Mouse (Mus musculus) hindbrain, embryonic 14.5 days (tissue): ENCODE data around the gene Senp1. TPM values are rescaled to one million over a fixed set of nuclear protein-coding genes. Genes with fewer than 3 reads are reported as not detected.

Source experiments
- ATAC-seq: fragments of 200-750 bp; cut with Nextera tagmentation; 2 replicates; pipeline ENCODE4 v1.8.0; 2017; ENCODE audit warnings: moderate number of reproducible peaks, mild to moderate bottlenecking, moderate TSS enrichment, moderate library complexity; ENCODE audit not compliant: low FRiP score
- DNase-seq: peaks from one replicate; pipeline ENCODE4 v3.0.0-alpha.2; 2015; ENCODE audit warnings: low spot score
- H3K27ac ChIP-seq: fragments of 300-500 bp; sonication (generic); 2 replicates; pipeline ENCODE4 v1.5.1; 2014; ENCODE audit warnings: mild to moderate bottlenecking, moderate library complexity
- H3K27me3 ChIP-seq: fragments of 300-500 bp; sonication (generic); 2 replicates; pipeline ENCODE4 v1.6.1; 2014; ENCODE audit warnings: mild to moderate bottlenecking, low read length, mixed read lengths; ENCODE audit not compliant: control insufficient read depth, insufficient read depth
- H3K36me3 ChIP-seq: fragments of 300-500 bp; sonication (generic); replicated peaks from 2 replicates; pipeline ENCODE4 v1.6.1; 2014; ENCODE audit not compliant: control insufficient read depth, insufficient read depth
- H3K4me1 ChIP-seq: fragments of 300-500 bp; sonication (generic); replicated peaks from 2 replicates; pipeline ENCODE4 v1.6.1; 2014; ENCODE audit warnings: antibody characterized with exemption, low read length, mixed read lengths; ENCODE audit not compliant: control insufficient read depth, insufficient read depth
- H3K4me2 ChIP-seq: fragments of 300-500 bp; sonication (generic); replicated peaks from 2 replicates; pipeline ENCODE4 v1.6.1; 2014; ENCODE audit warnings: mild to moderate bottlenecking, moderate library complexity
- H3K4me3 ChIP-seq: fragments of 300-500 bp; sonication (generic); replicated peaks from 2 replicates; pipeline ENCODE4 v1.5.1; 2014; ENCODE audit warnings: mild to moderate bottlenecking, low read length
- H3K9ac ChIP-seq: fragments of 300-500 bp; sonication (generic); 2 replicates; pipeline ENCODE4 v1.6.1; 2014
- H3K9me3 ChIP-seq: fragments of 300-500 bp; sonication (generic); 2 replicates; pipeline ENCODE4 v1.6.1; 2016; ENCODE audit warnings: low read length; ENCODE audit not compliant: control insufficient read depth
- WGBS: fragments of 180-500 bp; shearing (Covaris S2); extraction: QIAGEN DNeasy Blood & Tissue Kit; methylation state at CpG from one replicate; pipeline ENCODE4 v1.1.7; 2014; 5-methylcytosine and 5-hydroxymethylcytosine counted together
- polyA plus RNA-seq: library from polyadenylated mRNA; unstranded; fragments of >200 nt; fragmentation: Nextera tagmentation; extraction: Ambion mirVana; gene quantifications from 2 replicates; pipeline ENCODE4 v1.2.1, GENCODE M21; 2014

The Senp1 gene
- 22.9 and 23.6 TPM in 2 replicates for polyA plus RNA-seq

DNA sequence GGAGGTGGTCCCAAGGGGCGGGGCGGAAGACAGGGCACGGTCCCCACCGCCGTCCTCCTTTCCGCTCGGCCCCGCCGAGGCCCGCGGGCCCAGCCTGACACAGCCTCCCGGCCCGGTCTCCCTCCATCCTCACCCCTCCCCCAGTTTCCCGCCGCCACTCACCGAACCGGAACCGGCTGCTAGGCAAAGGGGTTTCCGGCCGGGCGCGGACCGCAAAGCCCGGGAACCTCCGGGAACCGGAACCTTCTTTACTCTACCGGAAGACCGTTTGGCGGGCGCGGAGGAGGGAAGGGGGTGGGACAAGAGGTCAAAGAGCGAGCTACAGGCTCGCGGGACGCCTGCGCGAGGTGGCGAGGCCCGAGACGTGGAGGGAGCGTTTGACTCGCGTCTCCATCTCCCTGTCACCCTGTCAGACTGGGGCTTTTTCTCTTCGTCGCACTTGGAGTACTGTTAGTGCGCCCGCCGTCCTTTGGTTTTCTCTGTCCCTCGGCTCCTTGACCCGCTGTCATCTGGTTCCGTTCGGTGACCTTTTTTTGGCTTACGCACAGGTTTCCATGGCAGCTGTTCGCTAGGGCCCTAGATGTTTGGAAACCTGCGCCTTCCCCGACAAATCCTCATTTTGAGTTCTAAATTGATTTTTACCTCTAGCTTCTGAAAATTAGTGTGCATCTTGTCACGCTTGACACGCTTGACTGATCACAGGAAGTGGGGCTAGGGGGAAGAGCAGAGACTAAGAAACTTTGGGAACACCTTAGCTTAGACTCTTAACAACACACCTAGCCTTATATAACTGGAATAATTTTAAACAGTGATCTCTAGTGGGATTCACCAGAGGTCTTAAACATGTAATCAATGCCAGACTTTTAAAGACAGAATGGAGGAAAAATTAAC, at the start of gene Senp1:
Senp1 (minus strand) TSS at position 624 of the 891 bp plus-strand sequence.
- DNase-seq, result peak; percentile 84
- Histone ChIP-seq H3K4me3 (peak within 1 kb of the TSS; percentile 92), H3K4me2 (peak within 1 kb of the TSS; percentile 81), H3K36me3 (no peaks in the 10 kb centered on the region), H3K9me3 (no peaks in the 10 kb centered on the region), H3K27me3 (no peaks in the 10 kb centered on the region), H3K4me1 (peaks cover 13% of the 10 kb centered on the region), H3K27ac (peak within 1 kb of the TSS; percentile 92), H3K9ac (peak within 1 kb of the TSS; percentile 90)
- peak; percentile 93 for ATAC-seq
- under 1% methylated on average over 45 of the region's 58 CpGs for WGBS

DNA sequence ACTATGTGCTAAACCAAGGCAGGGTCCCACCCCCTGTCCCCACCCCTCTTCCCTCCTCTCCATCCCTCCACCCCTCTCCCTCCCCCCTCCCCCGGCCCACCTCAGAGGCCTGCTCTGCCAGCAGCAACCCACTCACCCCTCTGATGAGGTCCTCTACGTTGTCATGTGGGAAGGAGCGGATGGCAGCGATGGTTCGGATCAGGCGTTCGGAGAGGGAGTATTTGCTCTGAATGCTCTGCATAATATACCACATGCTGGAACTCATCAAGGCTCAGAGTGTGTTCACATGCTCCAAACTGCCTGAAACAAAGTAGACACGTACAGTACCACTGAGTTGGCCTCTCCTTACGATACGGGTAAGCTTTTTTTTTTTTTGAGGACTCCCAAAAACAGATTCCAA, 49.0 kb upstream of the Senp1 start:
- Histone ChIP-seq H3K4me2 (no peak overlapping the region), H3K4me3 (no peak overlapping the region), H3K27me3 (no peaks in the 10 kb centered on the region), H3K27ac (no peak overlapping the region), H3K9me3 (no peaks in the 10 kb centered on the region), H3K9ac (no peak overlapping the region), H3K36me3 (peaks cover 51% of the 10 kb centered on the region), H3K4me1 (peaks cover 12% of the 10 kb centered on the region)
- ATAC-seq, result no peak
- WGBS, result 84% methylated on average over 9 of the region's 10 CpGs
- DNase-seq, result no peak

DNA sequence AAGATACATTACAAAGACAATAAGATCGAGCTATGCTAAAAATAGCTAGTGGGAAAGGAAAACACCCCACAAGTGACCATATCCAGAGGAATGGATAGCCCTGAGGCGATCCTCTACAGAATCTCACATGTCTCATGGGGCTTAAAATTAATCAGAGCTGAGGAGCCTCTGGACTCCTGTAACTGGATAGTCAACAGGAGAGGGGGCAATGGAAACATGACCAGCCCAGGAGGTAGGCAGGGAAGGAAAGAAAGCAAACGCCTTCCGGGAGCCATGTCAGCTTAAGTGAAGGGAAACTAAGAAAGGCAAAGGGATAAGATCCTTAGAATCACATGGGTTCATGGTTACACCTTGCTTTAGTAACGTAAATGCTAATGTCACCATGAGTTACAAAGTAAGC, 47.3 kb upstream of the Senp1 start:
- Histone ChIP-seq H3K27ac (no peak overlapping the region), H3K4me1 (peaks cover 8% of the 10 kb centered on the region), H3K9me3 (no peaks in the 10 kb centered on the region), H3K9ac (no peak overlapping the region), H3K4me2 (no peak overlapping the region), H3K36me3 (peaks cover 68% of the 10 kb centered on the region), H3K27me3 (no peaks in the 10 kb centered on the region), H3K4me3 (no peak overlapping the region)
- WGBS, result 95% methylated on average over 5 of the region's 5 CpGs
- no peak for ATAC-seq
- DNase-seq, result no peak

DNA sequence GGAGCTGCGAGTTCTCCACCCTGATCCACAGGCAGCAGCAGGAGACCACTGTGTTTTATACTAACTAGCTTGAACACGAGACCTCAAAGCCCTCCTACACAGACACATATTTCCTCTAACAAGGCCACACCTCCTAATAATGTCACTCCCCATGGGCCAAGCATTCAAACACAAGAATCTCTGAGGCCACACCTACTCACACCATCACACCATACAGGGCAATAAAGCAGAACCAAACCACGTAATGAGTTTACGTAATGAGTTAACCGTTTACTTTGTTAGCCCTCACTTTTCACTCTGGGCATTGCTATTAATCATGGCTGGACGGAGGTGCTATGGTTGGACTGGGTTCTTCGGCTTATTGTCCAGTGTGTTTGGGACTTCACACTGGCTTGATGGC, 46.2 kb upstream of the Senp1 start:
- Histone ChIP-seq H3K27me3 (no peaks in the 10 kb centered on the region), H3K4me1 (peaks cover 7% of the 10 kb centered on the region), H3K36me3 (peaks cover 78% of the 10 kb centered on the region), H3K4me3 (no peak overlapping the region), H3K27ac (no peak overlapping the region), H3K9ac (no peak overlapping the region), H3K9me3 (no peaks in the 10 kb centered on the region), H3K4me2 (no peak overlapping the region)
- no peak for ATAC-seq
- no peak for DNase-seq
- WGBS, result 84% methylated on average over 7 of the region's 7 CpGs

DNA sequence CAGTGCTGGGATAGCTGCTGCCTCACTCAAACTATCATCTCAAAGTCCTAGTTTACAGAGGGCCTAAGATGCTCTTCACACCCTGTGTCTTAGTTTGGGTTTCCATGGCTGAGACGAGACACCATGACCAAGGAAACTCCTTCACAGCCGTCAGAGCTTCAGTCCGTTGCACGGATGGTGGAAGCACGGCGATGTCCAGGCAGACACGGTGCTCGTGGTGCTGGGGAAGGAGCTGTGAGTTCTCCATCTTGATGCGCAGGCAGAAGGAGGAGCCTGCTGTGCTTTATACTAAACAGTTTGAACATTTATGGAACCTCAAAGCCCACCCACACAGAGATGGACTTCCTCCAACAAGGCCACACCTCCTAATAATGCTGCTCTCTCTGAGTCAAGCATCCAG, 43.3 kb upstream of the Senp1 start:
- ATAC-seq, result no peak

DNA sequence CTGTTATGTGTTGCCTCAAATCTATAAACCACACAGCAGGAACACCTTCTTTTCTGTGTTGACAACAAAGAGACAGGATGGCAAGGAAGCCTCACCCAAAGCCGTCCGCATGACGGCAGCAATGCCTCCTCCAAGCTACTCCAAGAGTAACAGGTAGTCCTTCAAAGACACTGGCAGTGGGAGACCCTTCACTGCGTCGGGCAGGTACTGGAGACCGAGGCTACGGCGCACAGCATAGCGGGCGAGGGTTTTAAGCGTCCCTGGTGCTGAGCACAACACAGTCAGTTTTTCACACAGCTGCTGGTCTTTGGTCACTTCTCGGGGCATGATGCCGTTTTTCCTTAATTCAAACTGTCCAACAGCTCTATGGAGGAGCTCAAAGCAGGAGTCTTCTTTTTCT, 42.1 kb upstream of the Senp1 start:
- Histone ChIP-seq H3K4me3 (no peak overlapping the region), H3K4me2 (no peak overlapping the region), H3K36me3 (peaks cover 99% of the 10 kb centered on the region), H3K27me3 (no peaks in the 10 kb centered on the region), H3K27ac (no peak overlapping the region), H3K4me1 (no peaks in the 10 kb centered on the region), H3K9me3 (no peaks in the 10 kb centered on the region), H3K9ac (no peak overlapping the region)
- ATAC-seq, result no peak
- WGBS, result 93% methylated on average over 13 of the region's 13 CpGs
- no peak for DNase-seq

More for the DNA sequence above, 43.3 kb upstream of the Senp1 start:
- no peaks in the 10 kb centered on the region for H3K27me3 ChIP-seq
- H3K4me2 ChIP-seq, result no peak overlapping the region
- no peak for DNase-seq
- no peak overlapping the region for H3K27ac ChIP-seq
- H3K36me3 ChIP-seq, result peaks cover 99% of the 10 kb centered on the region
- H3K9me3 ChIP-seq, result no peaks in the 10 kb centered on the region
- 93% methylated on average over 9 of the region's 9 CpGs for WGBS
- H3K4me3 ChIP-seq, result no peak overlapping the region
- no peak overlapping the region for H3K9ac ChIP-seq
- H3K4me1 ChIP-seq, result no peaks in the 10 kb centered on the region

DNA sequence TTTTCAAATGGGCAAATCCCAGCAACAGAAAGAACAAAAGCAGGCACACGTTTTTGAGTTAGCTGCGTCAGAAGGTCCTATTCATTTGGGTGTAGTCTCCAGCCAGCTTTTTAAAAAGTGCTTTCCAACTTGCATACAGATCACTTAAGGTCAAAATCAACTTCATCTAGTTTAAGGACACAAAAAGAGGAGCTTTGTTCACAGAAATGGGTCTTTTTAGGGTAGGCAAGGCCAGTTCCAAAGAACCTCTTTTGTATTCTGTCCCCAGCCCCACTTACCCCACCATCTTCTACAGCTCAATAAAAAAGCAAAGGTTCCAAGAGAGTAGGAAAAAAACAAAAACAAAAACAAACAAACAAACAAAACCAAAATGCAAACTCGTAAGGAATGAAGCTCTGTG, 41.1 kb upstream of the Senp1 start:
- DNase-seq, result no peak
- H3K27ac ChIP-seq, result no peak overlapping the region
- H3K9ac ChIP-seq, result no peak overlapping the region

DNA sequence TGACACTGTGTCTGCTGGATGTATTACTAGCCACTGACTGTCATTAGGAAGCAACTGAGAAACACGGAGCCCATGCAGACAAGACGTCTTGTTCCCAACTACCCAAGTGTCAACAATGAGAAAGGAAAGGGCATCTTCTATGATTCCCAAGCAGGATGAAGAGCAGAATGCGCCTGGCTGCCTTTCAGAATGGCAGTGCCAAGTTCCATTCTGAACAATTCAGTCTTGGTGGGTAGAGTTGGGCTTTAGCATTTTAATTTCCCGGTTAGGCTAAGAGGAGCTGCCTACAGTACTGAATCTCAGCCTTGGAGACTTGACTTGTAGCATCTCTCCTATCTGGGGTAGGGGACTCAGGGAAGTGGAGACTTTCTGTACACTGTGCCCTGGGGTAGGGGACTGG, 40.5 kb upstream of the Senp1 start:
- Histone ChIP-seq H3K4me2 (no peak overlapping the region), H3K4me1 (no peaks in the 10 kb centered on the region), H3K9ac (no peak overlapping the region), H3K27ac (no peak overlapping the region), H3K27me3 (no peaks in the 10 kb centered on the region), H3K36me3 (peaks cover 99% of the 10 kb centered on the region), H3K9me3 (no peaks in the 10 kb centered on the region), H3K4me3 (no peak overlapping the region)
- WGBS, result 86% methylated on average over 4 of the region's 4 CpGs
- DNase-seq (no peak), ATAC-seq (no peak)

More for the DNA sequence above, 41.1 kb upstream of the Senp1 start:
- Histone ChIP-seq H3K27me3 (no peaks in the 10 kb centered on the region), H3K36me3 (peaks cover 99% of the 10 kb centered on the region), H3K4me1 (no peaks in the 10 kb centered on the region), H3K4me2 (no peak overlapping the region), H3K9me3 (no peaks in the 10 kb centered on the region), H3K4me3 (no peak overlapping the region)
- ATAC-seq, result no peak
- 71% methylated on average over 3 of the region's 3 CpGs for WGBS

DNA sequence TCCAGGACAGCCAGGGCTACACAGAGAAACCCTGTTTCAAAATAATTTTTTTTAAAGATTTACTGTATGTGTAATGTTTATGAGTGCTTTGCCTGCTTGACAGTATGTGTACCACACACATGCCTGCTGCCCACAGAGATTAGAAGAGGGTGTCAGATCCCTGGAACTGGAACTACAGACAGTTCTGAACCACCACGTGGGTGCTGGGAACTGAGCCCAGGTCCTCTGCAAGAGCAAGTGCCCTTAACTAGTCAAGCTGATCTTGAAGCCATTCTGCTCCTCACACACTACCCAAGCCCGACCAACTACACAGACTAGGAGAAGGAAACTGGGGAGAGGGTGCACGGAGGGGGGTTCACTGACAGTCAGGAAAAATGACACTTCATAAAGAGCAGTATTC, 39.9 kb upstream of the Senp1 start:
- Histone ChIP-seq H3K27me3 (no peaks in the 10 kb centered on the region), H3K9ac (no peak overlapping the region), H3K27ac (no peak overlapping the region), H3K9me3 (no peaks in the 10 kb centered on the region), H3K4me2 (no peak overlapping the region), H3K36me3 (peaks cover 99% of the 10 kb centered on the region), H3K4me1 (no peaks in the 10 kb centered on the region), H3K4me3 (no peak overlapping the region)
- DNase-seq (no peak), ATAC-seq (no peak)
- WGBS, result 88% methylated on average over 3 of the region's 3 CpGs
